Comparison of ENCODE assay signal across 9 mouse cellular contexts in genomic region chr3:131921161-131921560, GRCm38 (mm10).
DNase-seq lines count a peak whose midpoint lies in the region; ATAC-seq lines count a peak whose summit lies in the region.
"Had no signal": no experiment of that assay in that cellular context is flagged by ENCODE, and none has a peak within 500 bp of the region (broad histone marks: within the 10 kb centered on the region; RNA-seq: fewer than 3 reads in every experiment).

No protein-coding gene starts in this region.

- no peak for ATAC-seq in hindbrain, embryonic 12.5 days (ENCODE audit: low FRiP score)

- 78% methylated on average over 6 of the region's 6 CpGs for WGBS in hindbrain, embryonic 10.5 days
- WGBS in hindbrain, embryonic 12.5 days, result 85% methylated on average over 6 of the region's 6 CpGs

- no peaks in the 10 kb centered on the region for H3K36me3 ChIP-seq in hindbrain, embryonic 10.5 days
- no peaks in the 10 kb centered on the region for H3K36me3 ChIP-seq in hindbrain, embryonic 12.5 days

- no peak overlapping the region for H3K27ac ChIP-seq in hindbrain, embryonic 10.5 days
- no peak overlapping the region for H3K27ac ChIP-seq in hindbrain, embryonic 12.5 days

- H3K9me3 ChIP-seq in hindbrain, embryonic 10.5 days, result no peaks in the 10 kb centered on the region
- H3K9me3 ChIP-seq in hindbrain, embryonic 12.5 days (replicated peaks), result no peaks in the 10 kb centered on the region

- no peak overlapping the region for H3K4me2 ChIP-seq in hindbrain, embryonic 12.5 days (replicated peaks)

- DNase-seq in hindbrain, embryonic 10.5 days (ENCODE audit: low spot score), result peak; percentile 25
- DNase-seq in thymus, postnatal 4 days, result peak; percentile 9
- no peak for DNase-seq in thymus, postnatal 0 days (ENCODE audit: low spot score)
- DNase-seq in c-Kit-positive CD71-negative TER-119-negative erythroid progenitor cells, embryonic 14.5 days (ENCODE audit: low read depth), result peak; percentile 6
- no peak for DNase-seq in frontal cortex, postnatal 10 days (ENCODE audit: low spot score in 2 of 2)
- no peak for DNase-seq in urinary bladder, adult 18-20 months (ENCODE audit: low spot score in 2 of 2)
- no peak for DNase-seq in heart, adult 8-10 months (ENCODE audit: low spot score)

- H3K4me3 ChIP-seq in hindbrain, embryonic 10.5 days, result no peak overlapping the region
- no peak overlapping the region for H3K4me3 ChIP-seq in hindbrain, embryonic 12.5 days
- H3K4me3 ChIP-seq: megakaryocyte, embryonic 14.5 days had no signal

- H3K4me1 ChIP-seq in hindbrain, embryonic 10.5 days (replicated peaks), result no peaks in the 10 kb centered on the region
- H3K4me1 ChIP-seq in hindbrain, embryonic 12.5 days, result no peaks in the 10 kb centered on the region
- H3K4me1 ChIP-seq: megakaryocyte, embryonic 14.5 days had no signal

- H3K27me3 ChIP-seq in hindbrain, embryonic 10.5 days (ENCODE audit: insufficient read depth, poor library complexity, severe bottlenecking), result no peaks in the 10 kb centered on the region
- no peaks in the 10 kb centered on the region for H3K27me3 ChIP-seq in hindbrain, embryonic 12.5 days
- H3K27me3 ChIP-seq: megakaryocyte, embryonic 14.5 days had no signal

- no peak overlapping the region for H3K9ac ChIP-seq in hindbrain, embryonic 12.5 days

Comparison
In these comparisons a context has a peak if more than half of its experiments do, and no peak if none do; other contexts are left out.
1. DNase-seq: peak in hindbrain, embryonic 10.5 days (single experiment), thymus, postnatal 4 days (single experiment) and c-Kit-positive CD71-negative TER-119-negative erythroid progenitor cells, embryonic 14.5 days (single experiment); none in thymus, postnatal 0 days (single experiment), frontal cortex, postnatal 10 days (0 of 2), urinary bladder, adult 18-20 months (0 of 2) and heart, adult 8-10 months (single experiment).